Mouse (Mus musculus): ENCODE results near the gene Atg7. TPM values are rescaled to one million over a fixed set of nuclear protein-coding genes. Genes with fewer than 3 reads are reported as not detected.
A peak's percentile ranks its signal among the peaks of the same experiment; 100 is the strongest.

The Atg7 gene
- polyA plus RNA-seq, 1 experiment from 2014 or later: 14.0 TPM

DNA sequence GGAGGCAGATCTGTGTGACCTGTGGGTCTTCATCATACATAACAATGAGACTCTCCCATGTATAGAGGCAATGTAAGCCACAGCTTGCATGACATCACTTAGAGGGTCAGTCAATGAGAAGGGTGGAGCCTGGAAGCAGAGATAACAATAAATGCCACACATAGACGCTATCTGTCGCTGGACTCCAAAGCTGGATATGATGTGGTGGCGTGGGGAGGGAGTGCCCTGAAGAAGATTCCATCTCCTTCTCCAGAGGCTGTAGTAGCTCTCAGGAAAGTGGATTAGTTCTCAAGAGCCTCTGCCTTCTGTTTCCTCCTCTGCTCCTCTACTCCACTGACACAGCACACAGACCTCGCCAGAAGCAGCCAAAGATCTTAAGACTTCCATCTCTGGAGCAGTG, 237.9 kb downstream of the Atg7 start:
- H3K27ac ChIP-seq (replicated peaks): no peak overlapping the region
- ATAC-seq (ENCODE audit: low FRiP score, low TSS enrichment): no peak
- WGBS: 58% methylated on average over 4 of the region's 4 CpGs

GRCm38 (mm10) chr6:114882212-114882611, 239.3 kb downstream of the Atg7 start:
- no peaks in the 10 kb centered on the region for H3K9me3 ChIP-seq (ENCODE audit: control insufficient read depth, low read length)
- H3K27ac ChIP-seq (replicated peaks): peak overlapping the region; percentile 93
- H3K4me3 ChIP-seq (ENCODE audit: low read depth, low read length): no peak overlapping the region
- H3K9ac ChIP-seq (ENCODE audit: low read length): 0 out of 2 replicates have a peak overlapping the region, but pooled peaks have one; percentile 2
- peaks cover 14% of the 10 kb centered on the region for H3K4me1 ChIP-seq (replicated peaks; ENCODE audit: control insufficient read depth, insufficient read depth)
- peaks cover 4% of the 10 kb centered on the region; the same call in 1 of the 2 replicates for H3K36me3 ChIP-seq (ENCODE audit: control insufficient read depth, insufficient read depth, low read length)
- no peaks in the 10 kb centered on the region for H3K27me3 ChIP-seq (ENCODE audit: control insufficient read depth, insufficient read depth, low read length)
- H3K4me2 ChIP-seq (replicated peaks; ENCODE audit: low read depth): no peak overlapping the region; the same call in 1 of the 2 replicates
- ATAC-seq (ENCODE audit: low FRiP score, low TSS enrichment): no peak
- WGBS: 54% methylated on average over 5 of the region's 5 CpGs
- no peak for DNase-seq (ENCODE audit: low spot score)
- TF ChIP-seq EP300 (optimal IDR thresholded peaks at IDR 0.05) (no peak), CTCF (IDR thresholded peaks at IDR 0.05; ENCODE audit: low read depth) (no peak)

More for the DNA sequence above, 237.9 kb downstream of the Atg7 start:
- Histone ChIP-seq H3K9ac (ENCODE audit: low read length) (no peak overlapping the region), H3K4me1 (replicated peaks; ENCODE audit: control insufficient read depth, insufficient read depth) (peaks cover 22% of the 10 kb centered on the region), H3K36me3 (ENCODE audit: control insufficient read depth, insufficient read depth, low read length) (peaks cover under 1% of the 10 kb centered on the region; the same call in 1 of the 2 replicates), H3K27me3 (ENCODE audit: control insufficient read depth, insufficient read depth, low read length) (no peaks in the 10 kb centered on the region), H3K4me3 (ENCODE audit: low read depth, low read length) (no peak overlapping the region), H3K9me3 (ENCODE audit: control insufficient read depth, low read length) (no peaks in the 10 kb centered on the region), H3K4me2 (replicated peaks; ENCODE audit: low read depth) (no peak overlapping the region)
- no peak for TF ChIP-seq CTCF (IDR thresholded peaks at IDR 0.05; ENCODE audit: low read depth)
- no peak for DNase-seq (ENCODE audit: low spot score)

GRCm38 (mm10) chr6:114882675-114883074, 239.8 kb downstream of the Atg7 start:
- peak overlapping the region; percentile 93 for H3K27ac ChIP-seq (replicated peaks)
- H3K4me1 ChIP-seq (replicated peaks; ENCODE audit: control insufficient read depth, insufficient read depth): peaks cover 14% of the 10 kb centered on the region
- H3K4me2 ChIP-seq (replicated peaks; ENCODE audit: low read depth): no peak overlapping the region; the same call in 1 of the 2 replicates
- ATAC-seq (ENCODE audit: low FRiP score, low TSS enrichment) (no peak), DNase-seq (ENCODE audit: low spot score) (no peak)
- TF ChIP-seq EP300 (optimal IDR thresholded peaks at IDR 0.05) (no peak), CTCF (IDR thresholded peaks at IDR 0.05; ENCODE audit: low read depth) (no peak)
- H3K4me3 ChIP-seq (ENCODE audit: low read depth, low read length): no peak overlapping the region
- H3K36me3 ChIP-seq (ENCODE audit: control insufficient read depth, insufficient read depth, low read length): peaks cover 4% of the 10 kb centered on the region; the same call in 1 of the 2 replicates
- H3K27me3 ChIP-seq (ENCODE audit: control insufficient read depth, insufficient read depth, low read length): no peaks in the 10 kb centered on the region
- H3K9me3 ChIP-seq (ENCODE audit: control insufficient read depth, low read length): no peaks in the 10 kb centered on the region
- 21% methylated on average over 7 of the region's 7 CpGs for WGBS
- 0 out of 2 replicates have a peak overlapping the region, but pooled peaks have one; percentile 2 for H3K9ac ChIP-seq (ENCODE audit: low read length)

- ATAC-seq (ENCODE audit: low FRiP score, low TSS enrichment) (peak; percentile 87), DNase-seq (ENCODE audit: low spot score) (peak; percentile 79)
- Histone ChIP-seq H3K4me2 (replicated peaks; ENCODE audit: low read depth) (0 out of 2 replicates have a peak overlapping the region, but pooled peaks have one; percentile 2), H3K36me3 (ENCODE audit: control insufficient read depth, insufficient read depth, low read length) (peaks cover 4% of the 10 kb centered on the region; the same call in 1 of the 2 replicates), H3K9me3 (ENCODE audit: control insufficient read depth, low read length) (no peaks in the 10 kb centered on the region), H3K9ac (ENCODE audit: low read length) (peak overlapping the region; percentile 38), H3K27ac (replicated peaks) (peak overlapping the region; percentile 93), H3K4me1 (replicated peaks; ENCODE audit: control insufficient read depth, insufficient read depth) (peaks cover 14% of the 10 kb centered on the region), H3K27me3 (ENCODE audit: control insufficient read depth, insufficient read depth, low read length) (no peaks in the 10 kb centered on the region), H3K4me3 (ENCODE audit: low read depth, low read length) (no peak overlapping the region)
- TF ChIP-seq CTCF (IDR thresholded peaks at IDR 0.05; ENCODE audit: low read depth) (no peak), EP300 (optimal IDR thresholded peaks at IDR 0.05) (no peak)
- 6% methylated on average over 9 of the region's 9 CpGs for WGBS
Measured at GRCm38 (mm10) chr6:114883261-114883740, 240.4 kb downstream of the Atg7 start.

GRCm38 (mm10) chr6:114885129-114885528, 242.2 kb downstream of the Atg7 start:
- TF ChIP-seq EP300 (optimal IDR thresholded peaks at IDR 0.05): no peak
- TF ChIP-seq CTCF (IDR thresholded peaks at IDR 0.05; ENCODE audit: low read depth): no peak
- no peak for ATAC-seq (ENCODE audit: low FRiP score, low TSS enrichment)
- Histone ChIP-seq H3K27me3 (ENCODE audit: control insufficient read depth, insufficient read depth, low read length) (no peaks in the 10 kb centered on the region), H3K4me3 (ENCODE audit: low read depth, low read length) (no peak overlapping the region), H3K36me3 (ENCODE audit: control insufficient read depth, insufficient read depth, low read length) (peaks cover 4% of the 10 kb centered on the region; the same call in 1 of the 2 replicates), H3K4me2 (replicated peaks; ENCODE audit: low read depth) (no peak overlapping the region), H3K9me3 (ENCODE audit: control insufficient read depth, low read length) (no peaks in the 10 kb centered on the region), H3K27ac (replicated peaks) (no peak overlapping the region), H3K4me1 (replicated peaks; ENCODE audit: control insufficient read depth, insufficient read depth) (peaks cover 16% of the 10 kb centered on the region), H3K9ac (ENCODE audit: low read length) (no peak overlapping the region)
- 76% methylated on average over 5 of the region's 5 CpGs for WGBS
- DNase-seq (ENCODE audit: low spot score): no peak

DNA sequence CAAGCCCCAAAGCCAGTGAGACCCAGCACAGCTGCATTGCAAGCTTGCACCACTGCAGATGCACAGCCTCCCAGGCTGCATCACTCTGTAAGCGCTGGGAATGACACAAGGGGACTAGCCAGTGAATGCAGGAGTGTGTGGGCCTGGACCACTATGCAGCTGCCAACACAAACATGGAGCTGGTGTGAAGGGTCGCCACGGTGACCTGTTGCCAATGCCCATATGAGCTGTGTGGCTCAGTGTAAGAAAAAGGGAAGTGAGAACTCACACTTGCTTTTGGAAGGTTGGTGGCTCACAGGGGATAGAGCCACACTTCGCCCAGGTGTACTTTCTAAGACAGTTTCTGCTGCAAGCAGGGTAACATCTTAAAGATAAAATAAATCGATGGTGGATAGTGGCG, 243.1 kb downstream of the Atg7 start:
- Histone ChIP-seq H3K4me2 (replicated peaks; ENCODE audit: low read depth) (no peak overlapping the region), H3K4me1 (replicated peaks; ENCODE audit: control insufficient read depth, insufficient read depth) (peaks cover 22% of the 10 kb centered on the region), H3K9me3 (ENCODE audit: control insufficient read depth, low read length) (no peaks in the 10 kb centered on the region), H3K36me3 (ENCODE audit: control insufficient read depth, insufficient read depth, low read length) (peaks cover 4% of the 10 kb centered on the region; the same call in 1 of the 2 replicates), H3K27me3 (ENCODE audit: control insufficient read depth, insufficient read depth, low read length) (no peaks in the 10 kb centered on the region), H3K4me3 (ENCODE audit: low read depth, low read length) (no peak overlapping the region), H3K9ac (ENCODE audit: low read length) (no peak overlapping the region), H3K27ac (replicated peaks) (no peak overlapping the region)
- WGBS: 89% methylated on average over 6 of the region's 6 CpGs
- ATAC-seq (ENCODE audit: low FRiP score, low TSS enrichment) (no peak), DNase-seq (ENCODE audit: low spot score) (no peak)
- TF ChIP-seq EP300 (optimal IDR thresholded peaks at IDR 0.05) (no peak), CTCF (IDR thresholded peaks at IDR 0.05; ENCODE audit: low read depth) (no peak)

Measured in stomach, postnatal 0 days (tissue).